ENCODE assay signal across 13 mouse cellular contexts in genomic region chr4:132864856-132865255, GRCm38 (mm10).
"Had no signal": no experiment of that assay in that cellular context is flagged by ENCODE, and none has a peak within 500 bp of the region (broad histone marks: within the 10 kb centered on the region; RNA-seq: fewer than 3 reads in every experiment).

No protein-coding gene starts in this region.

- DNase-seq: gastrocnemius, postnatal 14 days; gastrocnemius, postnatal 36 days; heart, adult 11 months; heart, adult 2 months; heart, postnatal 14 days; heart, postnatal 36 days; kidney, adult 11 months; kidney, adult 2 months; kidney, adult 9 months; kidney, postnatal 10 days; kidney, postnatal 25 days; kidney, postnatal 4 days; left cerebral cortex, postnatal 4 days had no signal
